Mouse (Mus musculus) left cerebral cortex, postnatal 25 days (tissue): Measurements from ENCODE around the gene Larp1. TPM values are rescaled to one million over a fixed set of nuclear protein-coding genes. Genes with fewer than 3 reads are reported as not detected.

Experiments used
- DNase-seq, 2 experiments: peaks; one replicate each; pipeline ENCODE4 v3.0.0; 2022; ENCODE audit warnings: low spot score in 2 of 2, mixed read lengths in 1 of 2
- intact Hi-C: fragments of 180-260 bp; cut with DNase I; formaldehyde crosslinking; loops from one replicate; pipeline ENCODE4 v1.15.1; 2025
- total RNA-seq, 2 experiments: library from RNA; stranded (reverse); gene quantifications; 2 replicates each; pipeline ENCODE4 v1.2.3; 2021

Gene Larp1
- total RNA-seq, 2 experiments from 2014 or later = 86.4 to 88.9 TPM

GRCm38 (mm10) chr11:58092541-58092940 lies 83.7 kb downstream of the Larp1 start:
- intact Hi-C loops = no loop called here

GRCm38 (mm10) chr11:58093021-58093528 lies 84.2 kb downstream of the Larp1 start, which contains the start of gene Gm12248:
Gene Gm12248, minus strand, starts transcription at chr11:58093134.
- no peak for DNase-seq
- intact Hi-C loops = no loop called here

More at GRCm38 (mm10) chr11:58092541-58092940, 83.7 kb downstream of the Larp1 start:
- DNase-seq = no peak

GRCm38 (mm10) chr11:58094766-58095165 lies 85.9 kb downstream of the Larp1 start:
- intact Hi-C loops = loop anchor here (5.0 kb wide), 1 partner anchor 142 kb away; no protein-coding TSS in a partner anchor
- DNase-seq = no peak

GRCm38 (mm10) chr11:58095561-58095960 lies 86.7 kb downstream of the Larp1 start:
- intact Hi-C loops = loop anchor here (5.0 kb wide), 1 partner anchor 143 kb away; no protein-coding TSS in a partner anchor
- no peak for DNase-seq

GRCm38 (mm10) chr11:58096160-58096559 lies 87.3 kb downstream of the Larp1 start:
- intact Hi-C loops = loop anchor here (5.0 kb wide), 1 partner anchor 144 kb away; no protein-coding TSS in a partner anchor
- no peak for DNase-seq

- DNase-seq = no peak
- intact Hi-C loops = loop anchor here (5.0 kb wide), 1 partner anchor 145 kb away; no protein-coding TSS in a partner anchor
Measured at GRCm38 (mm10) chr11:58096821-58097620, 88.2 kb downstream of the Larp1 start.

GRCm38 (mm10) chr11:58097621-58098365 lies 88.9 kb downstream of the Larp1 start:
- intact Hi-C loops = loop anchor here (5.0 kb wide), 1 partner anchor 145 kb away; no protein-coding TSS in a partner anchor
- DNase-seq = no peak

GRCm38 (mm10) chr11:58098366-58098720 lies 89.5 kb downstream of the Larp1 start:
- intact Hi-C loops = loop anchor here (5.0 kb wide), 1 partner anchor 146 kb away; no protein-coding TSS in a partner anchor
- DNase-seq = peak in 1 of 2 experiments; percentile 3

- intact Hi-C loops = loop anchor here (5.0 kb wide), 2 partner anchors 93 to 202 kb away; partner anchors contain the start of gene Larp1
- DNase-seq = no peak
Measured at GRCm38 (mm10) chr11:58100006-58100405, 91.1 kb downstream of the Larp1 start.

GRCm38 (mm10) chr11:58101194-58101720 lies 92.4 kb downstream of the Larp1 start:
- no peak for DNase-seq
- intact Hi-C loops = loop anchor here (5.0 kb wide), 2 partner anchors 94 to 201 kb away; partner anchors contain the start of gene Larp1

GRCm38 (mm10) chr11:58102146-58102545 lies 93.3 kb downstream of the Larp1 start:
- DNase-seq = no peak
- intact Hi-C loops = loop anchor here (5.0 kb wide), 2 partner anchors 95 to 200 kb away; partner anchors contain the start of gene Larp1

- intact Hi-C loops = loop anchor here (5.0 kb wide), 2 partner anchors 95 to 200 kb away; partner anchors contain the start of gene Larp1
- DNase-seq = no peak
Measured at GRCm38 (mm10) chr11:58102581-58103343, 93.9 kb downstream of the Larp1 start.

- intact Hi-C loops = loop anchor here (5.0 kb wide), 2 partner anchors 96 to 199 kb away; partner anchors contain the start of gene Larp1
- no peak for DNase-seq
Measured at GRCm38 (mm10) chr11:58103344-58103653, 94.4 kb downstream of the Larp1 start.

- intact Hi-C loops = loop anchor here (5.0 kb wide), 2 partner anchors 97 to 198 kb away; partner anchors contain the start of gene Larp1
- peak; percentile 99 for DNase-seq
Measured at GRCm38 (mm10) chr11:58103697-58104306, 94.9 kb downstream of the Larp1 start, which contains the start of gene Cnot8. Gene Cnot8, plus strand, starts transcription at chr11:58104153.

- peak in 1 of 2 experiments; percentile 35 for DNase-seq
- intact Hi-C loops = loop anchor here (5.0 kb wide), 2 partner anchors 97 to 198 kb away; partner anchors contain the start of gene Larp1
Measured at GRCm38 (mm10) chr11:58104351-58104791, 95.5 kb downstream of the Larp1 start.

- no peak for DNase-seq
- intact Hi-C loops = no loop called here
Measured at GRCm38 (mm10) chr11:58107009-58107408, 98.1 kb downstream of the Larp1 start.

- DNase-seq = no peak
- intact Hi-C loops = no loop called here
Measured at GRCm38 (mm10) chr11:58107664-58108337, 98.9 kb downstream of the Larp1 start.
